Comparison of ENCODE assay signal across 7 mouse cellular contexts in genomic region chr8:111185472-111185947, GRCm38 (mm10).
DNase-seq lines count a peak whose midpoint lies in the region; ATAC-seq and TF ChIP-seq lines count a peak whose summit lies in the region.

No protein-coding gene starts in this region.

- peaks cover 58% of the 10 kb centered on the region for H3K36me3 ChIP-seq in heart, postnatal 0 days (replicated peaks; ENCODE audit: control insufficient read depth, insufficient read depth, low read length)

- H3K4me2 ChIP-seq in heart, postnatal 0 days (ENCODE audit: low read depth, low read length), result no peak overlapping the region

- no peak for TF ChIP-seq EP300 in heart, postnatal 0 days (IDR thresholded peaks at IDR 0.05; ENCODE audit: low read depth)

- H3K4me1 ChIP-seq in heart, postnatal 0 days (ENCODE audit: control insufficient read depth, insufficient read depth), result no peaks in the 10 kb centered on the region

- H3K27ac ChIP-seq in heart, postnatal 0 days (ENCODE audit: low read depth), result peak overlapping the region; percentile 34; the same call in 1 of the 2 replicates
- H3K27ac ChIP-seq in left cerebral cortex, adult 2 months, result no peak overlapping the region

- TF ChIP-seq CTCF in heart, postnatal 0 days (IDR thresholded peaks at IDR 0.05; ENCODE audit: low read depth), result no peak
- TF ChIP-seq CTCF in left cerebral cortex, adult 2 months (IDR thresholded peaks at IDR 0.05), result no peak

- H3K4me3 ChIP-seq in heart, postnatal 0 days (ENCODE audit: low read depth, low read length), result no peak overlapping the region
- H3K4me3 ChIP-seq in left cerebral cortex, adult 2 months, result no peak overlapping the region

- no peaks in the 10 kb centered on the region for H3K27me3 ChIP-seq in heart, postnatal 0 days (ENCODE audit: control insufficient read depth, insufficient read depth, low read length)

- no peak overlapping the region for H3K9ac ChIP-seq in heart, postnatal 0 days (replicated peaks; ENCODE audit: low read depth, low read length)

- WGBS in heart, postnatal 0 days, result 26% methylated on average over 4 of the region's 4 CpGs

- intact Hi-C loops in left cerebral cortex, adult 2 months (cut with DNase I), result no loop called here

- peak; percentile 16 for DNase-seq in retina, postnatal 1 day
- no peak for DNase-seq in retina, embryonic 14.5 days (ENCODE audit: low spot score)
- peak; percentile 75 for DNase-seq in cerebellum, adult 11-12 months
- peak; percentile 53 for DNase-seq in heart, postnatal 0 days (ENCODE audit: low spot score)
- peak; percentile 39 to 44 for DNase-seq in left cerebral cortex, adult 2 months (ENCODE audit: extremely low spot score in 1 of 2, low spot score in 2 of 2)
- DNase-seq in urinary bladder, postnatal 25 days (ENCODE audit: low spot score), result peak; percentile 37

- no peak for ATAC-seq in heart, postnatal 0 days (ENCODE audit: insufficient read depth, low read depth)
- ATAC-seq in erythroblast, adult 5-6 weeks (replicated peaks; ENCODE audit: low FRiP score, poor library complexity, severe bottlenecking), result no peak

- no peaks in the 10 kb centered on the region for H3K9me3 ChIP-seq in heart, postnatal 0 days (replicated peaks; ENCODE audit: control insufficient read depth, low read length)
